Mouse (Mus musculus) testis, adult 2 months (tissue): ENCODE measurements around the gene Cela3b.

Source experiments
- CTCF ChIP-seq: fragments of 200-500 bp; IDR thresholded peaks from 2 replicates; pipeline ENCODE4 v1.5.1; 2012; ENCODE audit warnings: low read depth, mild to moderate bottlenecking, inconsistent platforms, low read length, moderate library complexity; ENCODE audit not compliant: control insufficient read depth, insufficient read depth, insufficient replicate concordance
- POLR2A ChIP-seq: fragments of 200-500 bp; IDR thresholded peaks from 2 replicates; pipeline ENCODE4 v1.6.1; 2012; ENCODE audit warnings: low read depth, mild to moderate bottlenecking, inconsistent platforms, low read length, moderate library complexity; ENCODE audit not compliant: control insufficient read depth

DNA sequence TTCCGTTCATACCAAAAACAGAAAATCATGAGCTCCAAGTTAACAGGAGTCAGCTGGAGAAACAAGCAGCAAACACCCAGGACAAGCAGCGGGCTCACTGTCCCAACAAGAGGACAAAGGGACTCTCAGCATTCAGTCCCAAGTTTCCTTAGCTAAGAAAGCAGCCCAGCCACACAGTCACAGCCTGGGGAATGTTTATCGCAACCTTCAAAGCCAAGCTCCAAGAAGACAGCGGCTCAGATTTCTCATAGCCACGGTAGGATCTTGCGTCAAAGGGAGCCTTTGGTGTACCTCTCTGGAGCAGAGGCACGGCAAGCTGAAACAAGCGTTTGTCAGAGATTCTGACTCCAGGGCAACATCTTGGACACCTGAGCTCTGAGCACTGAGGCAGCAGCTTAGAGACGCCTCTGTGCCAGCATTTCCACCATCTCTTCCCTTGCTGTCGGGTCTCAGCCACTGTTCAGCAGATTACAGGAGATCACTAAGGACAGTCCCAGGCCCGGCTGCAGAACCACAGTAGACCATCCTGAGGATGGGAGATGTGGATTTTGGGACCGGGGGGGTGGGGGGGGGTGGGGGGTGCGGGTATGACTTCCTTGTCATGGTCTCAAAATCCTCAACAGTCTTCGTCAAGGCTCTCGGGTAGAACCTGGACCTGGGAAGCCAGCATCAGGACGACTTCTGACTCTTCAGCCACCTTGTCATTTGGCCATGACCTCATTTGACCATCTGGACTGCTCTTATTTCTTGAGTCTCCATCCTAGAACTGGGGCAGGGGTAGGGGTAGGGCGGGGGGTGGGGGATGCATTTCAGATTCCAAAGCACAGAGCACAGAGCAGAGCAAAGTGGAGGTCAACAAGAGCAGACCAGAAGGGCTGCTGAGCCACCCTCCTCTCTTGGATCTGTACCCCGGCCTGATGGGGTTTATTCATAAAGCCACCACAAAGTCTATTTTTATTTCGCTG is 54.7 kb downstream of the Cela3b start:
- TF ChIP-seq CTCF (no peak), POLR2A (no peak)
